Mouse (Mus musculus): ENCODE results near the gene Pth2. TPM values are rescaled to one million over a fixed set of nuclear protein-coding genes. Genes with fewer than 3 reads are reported as not detected.
"Not testable (repeated sequence)": the region's sequence is repeated elsewhere in the genome, so short reads cannot be mapped to it uniquely, and the experiment has no call there.

Gene Pth2
- polyA plus RNA-seq, 1 experiment from 2014 or later = not detected

GRCm38 (mm10) chr7:45141914-45142313 is 38.9 kb upstream of the Pth2 start:
- WGBS = 90% methylated on average over 5 of the region's 5 CpGs
- no peak overlapping the region for H3K9ac ChIP-seq
- H3K4me3 ChIP-seq = no peak overlapping the region
- no peaks in the 10 kb centered on the region for H3K4me1 ChIP-seq
- no peak for ATAC-seq (ENCODE audit: low FRiP score, low read depth)
- H3K27ac ChIP-seq = no peak overlapping the region
- no peak overlapping the region for H3K4me2 ChIP-seq (replicated peaks)
- H3K27me3 ChIP-seq (replicated peaks) = no peaks in the 10 kb centered on the region
- H3K9me3 ChIP-seq = no peaks in the 10 kb centered on the region
- H3K36me3 ChIP-seq = peaks cover 40% of the 10 kb centered on the region

GRCm38 (mm10) chr7:45144368-45145174 is 36.2 kb upstream of the Pth2 start:
- 88% methylated on average over 13 of the region's 13 CpGs for WGBS
- Histone ChIP-seq H3K27me3 (replicated peaks) (no peaks in the 10 kb centered on the region), H3K4me2 (replicated peaks) (no peak overlapping the region), H3K9ac (no peak overlapping the region), H3K4me3 (no peak overlapping the region), H3K9me3 (no peaks in the 10 kb centered on the region), H3K36me3 (peaks cover 51% of the 10 kb centered on the region), H3K4me1 (no peaks in the 10 kb centered on the region), H3K27ac (no peak overlapping the region)
- no peak for ATAC-seq (ENCODE audit: low FRiP score, low read depth)

- Histone ChIP-seq H3K4me3 (no peak overlapping the region), H3K9ac (no peak overlapping the region), H3K27ac (no peak overlapping the region), H3K4me1 (no peaks in the 10 kb centered on the region), H3K36me3 (peaks cover 51% of the 10 kb centered on the region), H3K9me3 (no peaks in the 10 kb centered on the region), H3K4me2 (replicated peaks) (no peak overlapping the region), H3K27me3 (replicated peaks) (no peaks in the 10 kb centered on the region)
- no peak for ATAC-seq (ENCODE audit: low FRiP score, low read depth)
- 95% methylated on average over 8 of the region's 8 CpGs for WGBS
Measured at GRCm38 (mm10) chr7:45145460-45145859, 35.3 kb upstream of the Pth2 start.

GRCm38 (mm10) chr7:45147267-45147666 is 33.5 kb upstream of the Pth2 start:
- peaks cover 46% of the 10 kb centered on the region for H3K36me3 ChIP-seq
- 94% methylated on average over 11 of the region's 11 CpGs for WGBS
- H3K4me3 ChIP-seq = no peak overlapping the region
- no peak overlapping the region for H3K4me2 ChIP-seq (replicated peaks)
- H3K27me3 ChIP-seq (replicated peaks) = no peaks in the 10 kb centered on the region
- H3K9me3 ChIP-seq = no peaks in the 10 kb centered on the region
- H3K9ac ChIP-seq = no peak overlapping the region
- H3K27ac ChIP-seq = no peak overlapping the region
- no peaks in the 10 kb centered on the region for H3K4me1 ChIP-seq
- no peak for ATAC-seq (ENCODE audit: low FRiP score, low read depth)

- no peak for ATAC-seq (ENCODE audit: low FRiP score, low read depth)
- Histone ChIP-seq H3K36me3 (peaks cover 42% of the 10 kb centered on the region), H3K27ac (no peak overlapping the region)
Measured at GRCm38 (mm10) chr7:45147899-45148298, 32.9 kb upstream of the Pth2 start.

GRCm38 (mm10) chr7:45148534-45149098 is 32.2 kb upstream of the Pth2 start:
- H3K4me3 ChIP-seq = no peak overlapping the region
- no peak overlapping the region for H3K27ac ChIP-seq
- 73% methylated on average over 4 of the region's 4 CpGs for WGBS
- H3K36me3 ChIP-seq = peaks cover 35% of the 10 kb centered on the region
- H3K9ac ChIP-seq = no peak overlapping the region
- H3K4me1 ChIP-seq = peaks cover 3% of the 10 kb centered on the region
- no peaks in the 10 kb centered on the region for H3K9me3 ChIP-seq
- H3K4me2 ChIP-seq (replicated peaks) = no peak overlapping the region
- no peaks in the 10 kb centered on the region for H3K27me3 ChIP-seq (replicated peaks)
- ATAC-seq (ENCODE audit: low FRiP score, low read depth) = no peak

More at GRCm38 (mm10) chr7:45147899-45148298, 32.9 kb upstream of the Pth2 start:
- Histone ChIP-seq H3K9me3 (no peaks in the 10 kb centered on the region), H3K4me3 (no peak overlapping the region), H3K4me1 (no peaks in the 10 kb centered on the region), H3K27me3 (replicated peaks) (no peaks in the 10 kb centered on the region), H3K9ac (no peak overlapping the region), H3K4me2 (replicated peaks) (no peak overlapping the region)
- 91% methylated on average over 11 of the region's 11 CpGs for whole genome bisulfite sequencing

- no peak overlapping the region for H3K9ac ChIP-seq
- H3K4me3 ChIP-seq = no peak overlapping the region
- no peak overlapping the region for H3K27ac ChIP-seq
- H3K4me1 ChIP-seq = peaks cover 5% of the 10 kb centered on the region
- H3K36me3 ChIP-seq = peaks cover 28% of the 10 kb centered on the region
- H3K4me2 ChIP-seq (replicated peaks) = no peak overlapping the region
- H3K27me3 ChIP-seq (replicated peaks) = no peaks in the 10 kb centered on the region
- ATAC-seq (ENCODE audit: low FRiP score, low read depth) = no peak
- H3K9me3 ChIP-seq = no peaks in the 10 kb centered on the region
- WGBS = 38% methylated on average over 6 of the region's 6 CpGs
Measured at GRCm38 (mm10) chr7:45149545-45149944, 31.2 kb upstream of the Pth2 start.

GRCm38 (mm10) chr7:45150321-45150720 is 30.5 kb upstream of the Pth2 start:
- Histone ChIP-seq H3K4me3 (no peak overlapping the region), H3K9ac (no peak overlapping the region), H3K4me1 (peaks cover 9% of the 10 kb centered on the region), H3K27me3 (replicated peaks) (no peaks in the 10 kb centered on the region), H3K4me2 (replicated peaks) (no peak overlapping the region), H3K9me3 (no peaks in the 10 kb centered on the region), H3K27ac (no peak overlapping the region), H3K36me3 (peaks cover 21% of the 10 kb centered on the region)
- 74% methylated on average over 4 of the region's 4 CpGs for WGBS
- no peak for ATAC-seq (ENCODE audit: low FRiP score, low read depth)

GRCm38 (mm10) chr7:45151303-45151702 is 29.5 kb upstream of the Pth2 start:
- H3K27ac ChIP-seq = no peak overlapping the region
- WGBS = 59% methylated on average over 11 of the region's 11 CpGs
- ATAC-seq (ENCODE audit: low FRiP score, low read depth) = no peak

GRCm38 (mm10) chr7:45153052-45153451 is 27.7 kb upstream of the Pth2 start:
- H3K4me3 ChIP-seq; H3K27ac ChIP-seq; H3K9me3 ChIP-seq; H3K36me3 ChIP-seq; H3K4me1 ChIP-seq; H3K9ac ChIP-seq; ATAC-seq (ENCODE audit: low FRiP score, low read depth); H3K4me2 ChIP-seq (replicated peaks); H3K27me3 ChIP-seq (replicated peaks): not testable (repeated sequence)
- 93% methylated on average over 2 of the region's 2 CpGs for WGBS

More at GRCm38 (mm10) chr7:45151303-45151702, 29.5 kb upstream of the Pth2 start:
- Histone ChIP-seq H3K4me2 (replicated peaks) (no peak overlapping the region), H3K27me3 (replicated peaks) (no peaks in the 10 kb centered on the region), H3K9me3 (no peaks in the 10 kb centered on the region), H3K4me3 (no peak overlapping the region), H3K4me1 (peaks cover 9% of the 10 kb centered on the region), H3K9ac (no peak overlapping the region), H3K36me3 (peaks cover 14% of the 10 kb centered on the region; the same call in 1 of the 2 replicates)

GRCm38 (mm10) chr7:45153586-45153985 is 27.2 kb upstream of the Pth2 start:
- peaks cover 9% of the 10 kb centered on the region for H3K4me1 ChIP-seq
- WGBS = 3% methylated on average over 5 of the region's 5 CpGs
- H3K4me2 ChIP-seq (replicated peaks) = peak overlapping the region; percentile 80
- no peaks in the 10 kb centered on the region for H3K27me3 ChIP-seq (replicated peaks)
- H3K4me3 ChIP-seq = peak overlapping the region; percentile 63
- H3K36me3 ChIP-seq = peaks cover 10% of the 10 kb centered on the region
- peak overlapping the region; percentile 77; the same call in 1 of the 2 replicates for H3K27ac ChIP-seq
- ATAC-seq (ENCODE audit: low FRiP score, low read depth) = 0 out of 2 replicates have a peak, but pooled peaks have one; percentile 3
- H3K9me3 ChIP-seq = no peaks in the 10 kb centered on the region
- H3K9ac ChIP-seq = peak overlapping the region; percentile 76

GRCm38 (mm10) chr7:45154096-45154992 is 26.5 kb upstream of the Pth2 start, which contains the start of the genes Pih1d1 and Aldh16a1:
Gene Pih1d1 (plus strand): TSS chr7:45154303.
Gene Aldh16a1 (minus strand): TSS chr7:45154584.
- peak within 1 kb of the TSS; percentile 77 for H3K27ac ChIP-seq
- WGBS = 6% methylated on average over 69 of the region's 69 CpGs

More at GRCm38 (mm10) chr7:45154096-45154992, 26.5 kb upstream of the Pth2 start, which contains the start of the genes Pih1d1 and Aldh16a1:
- H3K4me2 ChIP-seq (replicated peaks) = peak within 1 kb of the TSS; percentile 80
- peak within 1 kb of the TSS; percentile 63 for H3K4me3 ChIP-seq
- peaks cover 9% of the 10 kb centered on the region for H3K4me1 ChIP-seq
- peaks cover 18% of the 10 kb centered on the region for H3K36me3 ChIP-seq
- ATAC-seq (ENCODE audit: low FRiP score, low read depth) = peak; percentile 97
- H3K9ac ChIP-seq = peak within 1 kb of the TSS; percentile 76
- no peaks in the 10 kb centered on the region for H3K9me3 ChIP-seq
- H3K27me3 ChIP-seq (replicated peaks) = no peaks in the 10 kb centered on the region

Measured in neural tube, embryonic 12.5 days (tissue).